Mouse (Mus musculus): ENCODE results near the gene Gramd1b.

Gramd1b gene

DNA sequence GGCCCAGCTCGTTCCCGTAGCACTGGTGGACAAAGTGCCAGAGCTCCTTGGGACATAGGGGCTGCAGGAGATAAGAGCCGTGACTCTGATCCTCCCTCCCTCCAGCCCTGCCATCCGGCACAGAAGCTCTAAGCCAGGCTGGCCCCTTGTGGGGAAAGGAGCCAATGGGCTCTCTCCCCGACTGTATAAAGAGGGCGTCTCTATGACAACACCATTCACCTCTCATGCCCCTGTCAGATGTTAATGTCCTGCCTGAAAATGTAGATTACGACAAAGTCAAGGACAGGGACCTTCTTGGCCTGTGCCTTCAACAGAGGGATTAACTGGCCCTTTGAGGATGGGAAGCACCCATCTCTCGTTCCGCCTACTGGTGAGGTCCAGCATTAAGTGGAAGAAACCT is 219.4 kb downstream of the Gramd1b start:
- no peak for DNase-seq (ENCODE audit: low spot score in 2 of 2)

DNA sequence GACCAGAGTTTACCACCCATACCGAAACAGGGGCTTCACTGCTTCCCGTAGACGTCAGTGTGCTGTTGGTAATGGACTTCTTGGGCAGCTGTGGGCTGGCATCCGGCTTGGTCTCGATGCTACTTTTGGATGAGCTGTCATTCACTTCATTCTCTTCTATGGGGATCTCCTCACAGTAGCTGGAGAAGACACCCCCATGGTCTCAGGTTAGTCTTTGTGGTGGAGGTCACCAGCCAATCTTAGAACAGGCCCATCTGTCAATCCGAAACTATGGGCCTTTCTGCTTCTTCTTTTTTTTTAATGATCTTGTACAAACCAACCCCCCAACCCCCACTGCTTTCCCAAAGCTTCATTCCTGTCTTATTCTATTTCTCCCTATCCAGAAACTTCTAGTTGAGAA is 221.3 kb downstream of the Gramd1b start:
- DNase-seq (ENCODE audit: low spot score in 2 of 2) = no peak

DNA sequence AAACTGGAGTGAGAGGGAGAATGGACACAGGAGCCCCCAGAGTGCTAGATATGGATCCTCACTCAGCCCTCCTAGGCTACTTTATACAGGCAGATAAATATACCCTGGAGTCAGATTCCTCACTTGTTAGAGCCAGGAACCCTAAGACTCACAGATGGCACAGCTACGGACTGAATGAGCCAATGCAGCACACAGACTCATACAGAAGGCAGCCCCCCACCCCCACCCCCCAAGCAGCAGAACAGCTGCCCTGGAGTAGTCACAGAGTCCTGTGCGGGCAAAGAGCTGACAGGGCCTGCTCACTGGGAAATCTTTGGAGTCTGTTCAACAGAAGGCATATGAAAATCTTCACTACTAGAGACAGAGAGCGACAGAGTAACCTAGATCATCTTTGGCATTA is 223.9 kb downstream of the Gramd1b start:
- DNase-seq (ENCODE audit: low spot score in 2 of 2) = no peak

DNA sequence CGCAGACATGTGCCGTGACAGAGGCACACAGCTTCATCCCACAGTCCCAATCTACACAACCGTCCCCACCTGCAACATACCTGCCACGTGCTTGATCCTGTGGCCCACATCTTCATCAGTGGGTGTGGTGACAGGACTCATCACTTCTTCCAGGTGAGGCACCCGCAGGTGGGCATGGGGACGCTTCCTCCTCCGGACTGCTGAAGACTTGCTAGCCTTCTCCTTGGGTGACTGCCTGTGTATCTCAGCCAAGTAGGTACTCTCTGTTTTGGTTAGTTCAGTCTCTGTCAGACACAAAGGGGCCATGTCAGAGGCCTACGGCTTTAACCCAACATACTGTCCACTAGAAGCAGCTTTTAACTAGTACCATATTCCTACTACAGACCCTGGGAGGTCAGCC is 226.9 kb downstream of the Gramd1b start:
- DNase-seq (ENCODE audit: low spot score in 2 of 2) = no peak

DNA sequence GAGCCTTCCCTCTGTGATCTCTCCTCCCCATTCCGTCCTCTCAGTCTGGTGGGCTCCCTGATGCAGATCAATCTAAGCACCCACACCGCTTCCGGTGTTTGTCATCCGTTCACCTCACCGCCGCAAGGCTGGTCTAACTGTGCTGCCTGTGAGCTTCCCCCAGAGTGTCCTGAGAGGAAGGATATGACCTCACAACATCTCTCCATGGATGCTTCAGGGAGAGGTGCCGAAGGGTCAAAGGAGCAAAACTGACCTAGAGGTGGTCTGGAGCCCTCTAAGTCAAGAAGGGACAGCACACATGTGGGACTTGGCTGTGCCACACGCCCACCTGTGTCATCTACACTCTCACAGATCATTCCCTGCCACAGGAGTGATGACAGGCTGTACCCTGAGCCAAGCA is 228.8 kb downstream of the Gramd1b start:
- DNase-seq (ENCODE audit: low spot score in 2 of 2) = no peak

DNA sequence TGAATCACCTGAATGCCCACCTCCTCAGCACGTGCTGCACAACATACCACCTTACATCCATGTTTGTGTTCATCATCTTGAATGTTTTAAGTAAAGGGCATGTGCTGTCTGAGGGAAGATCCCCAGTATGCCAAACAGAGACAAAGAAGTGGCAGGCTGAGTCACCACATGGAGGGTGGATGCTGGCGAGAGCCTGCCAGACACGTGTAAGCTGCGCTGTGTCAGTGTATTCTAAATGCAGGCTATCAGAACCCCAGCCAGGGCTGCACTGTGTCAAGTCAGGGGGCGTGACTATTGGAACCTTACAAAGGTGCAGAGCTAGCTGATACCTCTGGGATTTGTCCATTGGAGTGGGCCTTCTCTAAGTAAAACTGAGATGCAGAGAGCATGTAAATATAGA is 229.7 kb downstream of the Gramd1b start:
- DNase-seq (ENCODE audit: low spot score in 2 of 2) = no peak

DNA sequence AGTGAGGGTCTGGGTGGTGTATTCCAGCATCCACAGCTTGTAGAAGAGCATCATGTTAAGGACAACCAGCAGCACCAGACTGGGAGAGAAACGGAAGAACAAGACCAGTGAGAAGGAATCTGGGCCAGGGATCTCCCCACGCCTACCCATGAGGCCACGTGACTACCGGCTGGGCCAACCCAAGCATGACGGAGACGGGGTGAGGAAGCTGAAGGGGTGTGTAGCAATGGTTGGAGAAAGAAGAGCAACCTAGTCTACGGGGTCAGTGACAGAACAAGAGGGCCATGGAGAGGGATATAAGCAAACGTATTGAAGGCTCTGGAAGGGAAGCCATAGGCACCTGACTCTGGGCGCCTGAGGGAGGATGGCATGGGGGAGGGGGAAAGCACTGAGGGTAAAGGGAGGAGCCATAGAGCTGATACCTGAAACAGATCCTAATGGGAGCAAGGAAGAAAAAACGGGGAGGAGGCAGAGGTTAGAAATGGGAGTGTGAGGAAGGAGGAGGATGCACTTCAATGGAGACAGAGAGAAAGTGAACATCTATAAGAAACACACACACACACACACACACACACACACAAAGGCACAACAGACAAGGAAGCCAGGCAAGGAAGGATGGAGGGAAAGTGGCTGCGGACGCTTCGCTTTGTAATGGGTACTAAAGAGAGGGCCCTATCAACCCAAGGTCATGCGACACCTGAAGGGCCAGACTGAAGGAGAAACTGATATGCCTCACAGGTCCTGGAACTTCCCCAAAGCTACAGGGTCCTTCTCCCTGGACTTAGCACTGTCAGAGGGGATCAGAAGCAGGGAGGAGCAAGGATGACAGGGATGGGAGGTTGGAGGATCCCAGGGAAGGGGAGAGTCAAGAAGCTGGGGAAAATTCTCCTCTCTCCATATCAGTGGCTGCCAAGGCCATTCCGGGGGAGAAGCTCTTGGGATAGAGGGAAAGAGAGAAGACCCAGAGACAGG is 230.9 kb downstream of the Gramd1b start:
- no peak for DNase-seq (ENCODE audit: low spot score in 2 of 2)

DNA sequence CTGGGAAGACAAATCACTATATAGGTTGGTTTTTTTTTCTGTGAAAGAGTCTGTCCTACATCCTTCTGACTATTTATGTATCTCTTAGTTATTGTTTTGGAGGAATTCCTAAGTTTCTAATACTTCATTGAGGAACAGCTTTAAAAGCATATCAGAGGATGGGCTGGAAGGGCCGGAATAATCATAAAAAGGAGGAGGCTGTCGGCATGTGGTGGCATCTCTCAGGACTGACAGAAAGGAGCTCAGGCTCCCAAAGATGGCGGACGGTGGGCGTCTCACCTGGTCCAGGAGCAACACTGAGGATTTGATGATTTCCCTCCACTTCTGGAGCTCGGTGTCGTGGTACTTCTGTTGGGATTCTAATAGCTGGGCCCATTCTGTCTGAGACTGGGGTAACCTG is 231.9 kb downstream of the Gramd1b start:
- no peak for DNase-seq (ENCODE audit: low spot score in 2 of 2)

DNA sequence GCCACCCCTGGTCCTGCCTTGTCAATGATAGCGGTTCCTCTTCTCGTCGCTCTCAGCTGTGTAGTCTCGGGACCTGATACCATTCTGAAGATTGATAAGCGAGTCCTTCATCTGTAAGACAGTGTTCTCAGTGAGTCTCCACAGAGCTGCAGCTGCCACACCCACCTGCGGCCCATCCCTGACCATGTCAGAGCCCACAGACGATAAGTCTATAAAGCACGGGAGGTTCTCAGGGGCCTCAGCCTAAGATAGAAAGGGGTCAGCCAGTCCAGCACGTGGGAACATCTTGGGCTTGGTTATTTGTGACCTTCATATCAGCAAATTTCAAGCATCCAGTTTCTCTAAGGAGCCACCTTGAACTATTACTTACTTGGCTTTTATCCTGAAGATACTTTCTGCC is 233.2 kb downstream of the Gramd1b start:
- DNase-seq (ENCODE audit: low spot score in 2 of 2) = no peak

DNA sequence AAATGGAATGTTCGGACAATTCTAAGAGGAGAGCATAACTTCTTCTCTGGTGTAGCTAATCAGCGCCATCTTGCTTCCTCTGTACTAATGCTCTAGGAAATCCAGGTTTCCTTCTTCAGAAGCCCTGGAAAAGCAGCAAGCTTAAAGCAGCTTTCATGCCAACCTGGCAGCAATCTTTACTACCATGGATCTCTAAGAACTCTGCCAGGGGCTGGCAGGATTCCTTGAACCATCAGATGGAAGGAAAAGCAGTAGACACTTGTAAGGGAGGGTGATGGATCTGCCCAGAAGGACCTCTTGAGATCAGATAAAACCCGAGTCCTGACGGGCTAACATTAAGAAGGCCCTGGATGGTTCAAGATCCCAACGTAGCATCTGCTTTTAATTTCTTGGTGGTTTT is 234.9 kb downstream of the Gramd1b start:
- no peak for DNase-seq (ENCODE audit: low spot score in 2 of 2)

DNA sequence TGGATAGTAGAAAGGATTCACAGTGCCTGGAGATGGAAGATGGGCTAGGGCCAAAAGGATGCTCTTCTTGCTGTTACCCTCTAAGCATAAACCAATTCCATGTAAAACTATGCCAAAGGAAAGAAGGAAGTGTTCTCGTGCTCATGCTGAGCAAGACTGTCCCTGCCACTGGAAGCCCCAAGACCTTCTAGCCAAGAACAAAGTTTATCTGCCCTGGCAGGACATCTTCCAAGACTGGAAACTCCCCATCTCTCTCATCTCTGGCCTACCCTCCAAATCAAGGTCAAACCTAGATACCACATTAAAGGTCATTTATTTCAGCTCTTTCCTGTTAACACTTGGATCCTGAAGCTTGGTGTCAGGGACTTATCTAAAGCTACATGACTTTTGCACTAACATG is 236.3 kb downstream of the Gramd1b start:
- no peak for DNase-seq (ENCODE audit: low spot score in 2 of 2)

DNA sequence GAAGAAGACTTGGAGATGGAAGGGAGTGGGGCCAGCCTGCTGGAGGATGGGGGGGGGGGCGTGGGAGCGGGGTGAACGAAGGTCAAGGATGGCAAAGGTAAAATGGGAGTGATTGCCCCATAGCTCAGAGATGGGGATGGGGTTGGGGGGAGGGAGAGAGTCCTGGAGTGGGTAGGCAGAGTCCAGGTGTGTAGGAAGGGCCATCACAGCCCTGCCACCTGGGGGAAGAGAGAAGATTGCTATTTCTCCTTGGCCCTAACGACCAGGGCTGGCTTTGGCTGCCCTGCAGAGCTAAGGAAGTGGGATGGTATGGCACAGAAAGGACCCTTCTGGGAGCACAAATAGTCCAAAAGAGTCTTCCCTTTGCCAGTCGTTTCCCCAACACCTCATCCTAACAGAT is 237.0 kb downstream of the Gramd1b start:
- no peak for DNase-seq (ENCODE audit: low spot score in 2 of 2)

DNA sequence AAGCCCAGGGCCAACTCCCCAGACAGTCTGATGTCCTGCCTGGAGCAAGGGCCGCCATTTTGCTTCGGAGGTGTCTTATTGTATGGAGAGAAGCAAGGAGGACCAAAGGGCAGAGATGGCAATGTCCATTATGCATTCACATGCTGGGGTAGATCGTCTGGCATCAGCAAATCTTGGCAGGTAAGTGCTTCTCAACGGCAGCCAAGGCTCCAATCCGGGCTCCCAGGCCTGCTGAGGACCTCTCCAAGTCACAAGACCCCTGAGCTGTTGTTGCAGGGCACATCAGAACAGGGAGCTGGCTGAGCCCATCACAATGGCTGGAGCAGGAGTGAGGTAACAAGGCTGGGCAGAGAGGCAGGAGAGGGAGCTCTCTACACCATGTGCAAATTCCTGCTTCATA is 237.4 kb downstream of the Gramd1b start:
- DNase-seq (ENCODE audit: low spot score in 2 of 2) = no peak

DNA sequence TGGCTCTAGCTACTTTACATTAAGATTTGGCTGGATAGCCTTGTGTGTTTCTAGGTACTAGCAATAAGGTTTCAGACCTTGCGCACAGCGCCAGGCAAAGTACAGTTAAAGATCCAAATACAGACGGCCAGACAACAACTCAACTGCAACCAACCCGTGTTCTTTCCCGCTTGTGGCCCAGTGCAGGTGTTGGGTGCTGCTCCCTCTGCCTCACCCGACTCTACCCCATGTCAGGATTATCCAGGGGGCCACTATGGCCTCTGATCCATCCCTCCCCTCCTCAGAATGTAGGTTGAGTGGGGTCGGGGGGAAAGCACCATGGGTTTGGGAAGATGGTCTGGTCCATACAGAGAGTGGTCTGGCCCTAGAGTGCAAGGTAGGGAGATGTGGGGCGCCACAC is 237.9 kb downstream of the Gramd1b start:
- no peak for DNase-seq (ENCODE audit: low spot score in 2 of 2)

DNA sequence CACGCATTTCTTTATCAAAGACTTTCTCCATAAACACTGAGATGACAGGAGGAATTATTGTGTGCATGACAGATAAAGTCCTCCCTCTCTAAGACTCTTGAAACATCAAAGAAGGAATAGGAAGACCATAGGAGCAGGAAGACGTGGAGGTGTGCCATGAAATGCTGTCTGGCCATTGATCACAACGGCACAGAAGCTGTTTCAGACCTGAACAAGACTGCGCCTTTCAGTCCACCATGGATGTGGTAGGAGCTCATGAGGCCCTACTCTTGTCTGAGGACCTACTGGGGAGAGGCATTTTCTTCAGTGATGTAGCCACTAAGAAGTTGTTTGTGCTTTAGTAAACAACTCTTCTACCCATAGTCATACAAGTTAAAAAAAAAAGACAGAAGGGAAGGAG is 238.7 kb downstream of the Gramd1b start:
- no peak for DNase-seq (ENCODE audit: low spot score in 2 of 2)

DNA sequence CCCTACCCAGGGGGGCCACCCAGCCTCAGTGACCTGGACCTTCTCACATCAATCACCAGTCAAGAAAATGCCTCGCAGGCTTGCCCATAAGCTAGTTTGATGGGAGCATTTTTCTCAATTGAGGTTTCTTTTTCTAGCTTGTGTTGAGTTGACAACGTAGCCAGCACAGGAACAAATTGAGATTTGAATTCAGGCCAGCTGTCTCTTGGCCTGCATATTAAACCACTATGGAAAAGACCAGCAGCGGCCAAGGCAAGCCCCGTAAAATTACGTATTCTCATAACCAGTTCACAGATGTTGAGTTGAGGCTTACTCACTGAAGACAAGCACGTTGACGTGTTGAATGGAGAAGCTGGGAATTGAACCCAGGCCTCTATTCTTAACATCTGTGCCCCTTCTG is 248.2 kb downstream of the Gramd1b start:
- DNase-seq (ENCODE audit: low spot score in 2 of 2) = no peak

DNA sequence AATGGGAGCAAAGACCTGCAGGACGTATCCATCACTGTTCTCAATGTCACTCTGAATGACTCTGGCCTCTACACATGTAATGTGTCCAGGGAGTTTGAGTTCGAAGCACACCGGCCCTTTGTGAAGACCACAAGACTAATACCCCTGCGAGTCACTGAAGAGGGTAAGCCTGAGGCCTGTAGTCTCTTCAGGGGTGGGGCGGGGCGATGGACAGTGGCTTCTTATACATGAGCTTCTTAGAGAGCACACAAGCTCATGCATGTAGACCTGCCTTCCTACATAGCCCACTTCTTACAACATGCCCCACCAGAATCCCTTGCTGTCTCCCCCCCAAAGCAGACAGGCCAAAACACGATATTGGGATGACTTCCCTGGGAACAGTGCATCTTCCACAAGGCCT is 251.7 kb downstream of the Gramd1b start:
- no peak for DNase-seq (ENCODE audit: low spot score in 2 of 2)

DNA sequence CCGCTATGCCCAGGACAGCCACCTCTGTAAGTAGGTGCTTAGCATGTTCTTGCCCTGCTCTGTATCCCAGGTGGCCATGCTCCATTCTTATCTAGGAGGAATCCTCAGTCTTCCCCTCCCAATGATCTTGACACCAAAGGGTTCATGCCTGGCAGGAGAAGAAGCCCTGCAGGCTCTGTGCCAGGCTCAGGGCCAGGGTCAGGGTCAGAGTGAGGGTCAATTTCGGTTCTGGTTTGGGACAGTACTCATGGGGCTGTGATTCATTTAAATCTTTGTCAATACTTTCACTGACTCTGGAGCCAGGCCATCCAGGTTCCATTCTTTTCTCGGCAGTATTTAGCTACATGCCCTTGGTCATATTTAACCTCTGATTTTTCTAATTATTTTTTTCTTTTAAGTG is 253.5 kb downstream of the Gramd1b start:
- no peak for DNase-seq (ENCODE audit: low spot score in 2 of 2)

DNA sequence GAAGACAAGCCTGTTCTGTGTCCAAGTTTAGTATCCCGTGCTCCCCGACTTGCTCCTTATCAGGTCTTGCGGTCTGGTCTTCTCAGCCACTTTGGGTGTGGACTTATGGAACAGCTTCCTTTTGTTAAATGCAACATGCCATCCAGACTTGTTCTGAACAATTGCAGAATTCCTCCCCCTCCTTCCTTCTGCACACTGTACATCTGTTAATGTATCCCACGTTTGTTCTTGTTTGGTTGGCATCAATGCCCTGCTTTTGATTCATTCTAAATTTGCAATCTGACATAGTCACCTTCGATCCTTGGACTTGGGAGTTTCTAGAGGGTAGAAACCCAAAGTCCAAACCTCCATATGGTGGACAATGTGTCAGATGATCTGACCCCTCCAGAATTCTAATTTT is 255.3 kb downstream of the Gramd1b start:
- no peak for DNase-seq (ENCODE audit: low spot score in 2 of 2)

DNA sequence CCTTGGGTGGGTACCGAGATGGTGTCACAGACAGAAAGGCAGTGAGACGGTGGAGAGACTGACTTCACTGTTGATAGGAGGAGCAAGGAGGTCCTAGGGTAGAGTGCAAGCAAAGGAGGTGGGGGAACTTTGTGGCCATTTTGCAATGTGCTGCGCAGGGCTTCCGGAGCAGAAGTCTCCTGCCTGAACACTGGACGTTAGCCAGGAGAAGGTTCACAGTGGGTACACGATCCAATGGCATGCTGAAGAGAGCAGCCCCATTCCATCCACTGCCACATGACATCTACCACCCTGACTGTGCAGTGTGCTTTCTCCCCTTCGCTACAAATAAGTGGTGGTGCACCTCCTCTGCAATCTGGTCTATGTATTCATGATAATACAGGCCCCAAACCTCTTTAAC is 258.4 kb downstream of the Gramd1b start:
- no peak for DNase-seq (ENCODE audit: low spot score in 2 of 2)

DNA sequence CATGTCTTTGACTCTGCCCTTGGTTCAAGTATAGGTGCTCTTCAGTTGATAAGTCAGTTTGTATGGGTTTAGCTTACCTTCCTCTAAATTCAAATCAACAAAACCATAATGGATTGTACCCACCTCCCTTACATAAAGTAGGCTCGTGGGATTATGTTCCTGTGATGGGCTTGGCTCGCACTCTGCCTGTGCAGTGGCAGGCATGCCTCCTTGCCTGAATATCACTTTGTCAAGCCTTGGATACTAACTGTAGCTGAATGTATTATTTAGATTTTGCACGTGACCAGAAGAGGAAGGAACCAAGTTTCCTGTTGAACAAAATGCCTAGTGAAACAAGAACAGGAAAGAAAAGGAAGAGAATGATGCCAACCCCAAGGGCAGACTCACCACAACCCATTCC is 260.1 kb downstream of the Gramd1b start:
- DNase-seq (ENCODE audit: low spot score in 2 of 2) = no peak

DNA sequence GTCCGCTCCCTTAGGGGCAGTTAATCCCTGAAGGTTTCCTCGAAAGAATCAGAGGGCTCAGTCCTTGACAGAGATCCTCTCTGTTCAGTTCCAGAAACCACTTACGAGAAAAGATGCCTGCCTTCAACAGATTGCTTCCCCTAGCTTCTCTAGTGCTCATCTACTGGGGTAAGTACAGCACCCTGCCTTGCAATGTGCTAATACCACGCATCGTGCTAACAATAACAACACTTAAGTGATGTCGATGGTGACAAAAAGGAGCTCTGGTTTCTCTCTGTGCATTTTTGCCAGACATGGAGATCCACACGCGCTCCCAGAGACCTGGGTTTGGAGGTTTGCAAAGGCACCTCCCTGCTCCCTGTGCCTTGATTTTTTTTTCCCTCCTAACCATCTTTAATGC is 261.3 kb downstream of the Gramd1b start:
- DNase-seq (ENCODE audit: low spot score in 2 of 2) = no peak

DNA sequence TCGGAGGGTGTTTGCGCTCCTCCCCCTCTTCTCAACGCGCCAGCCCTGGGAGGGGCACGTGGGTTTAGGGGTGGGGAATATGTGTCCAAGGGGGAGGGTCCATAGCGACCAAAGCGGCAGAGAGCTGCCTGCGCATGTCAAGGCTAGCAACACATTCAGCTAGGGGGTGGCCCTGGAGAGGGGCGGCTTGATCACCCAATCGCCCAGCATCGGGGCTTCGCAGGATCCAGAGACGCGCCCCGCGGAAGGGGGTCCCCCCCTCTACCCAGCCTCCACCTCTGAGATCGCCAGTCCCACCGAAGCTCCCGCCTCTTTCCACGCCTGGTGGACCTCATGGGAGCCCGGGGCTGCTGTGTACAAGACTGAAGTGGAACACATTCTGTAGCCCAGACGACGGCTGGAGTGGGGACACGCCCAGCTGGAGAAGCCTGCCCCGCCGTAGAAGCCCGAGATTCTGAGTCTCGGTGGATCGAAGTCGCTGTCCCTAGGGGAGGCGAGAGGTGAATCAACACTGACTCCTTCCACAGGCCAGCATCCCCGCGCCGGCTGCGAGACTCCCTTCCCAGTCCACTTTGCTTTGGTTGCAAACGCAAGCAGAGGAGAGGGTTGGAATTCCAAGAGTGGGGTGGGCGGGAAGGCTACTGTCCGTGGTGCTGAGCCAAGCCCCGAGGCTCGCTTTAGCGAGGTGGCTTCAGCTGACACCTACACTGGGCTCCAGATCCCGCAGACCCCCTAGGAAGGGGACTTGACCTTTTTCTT is 261.9 kb downstream of the Gramd1b start, which contains the start of gene Scn3b:
Gene Scn3b (plus strand): TSS at position 115 of the 759 bp plus-strand sequence.
- peak; percentile 17 to 27 for DNase-seq (ENCODE audit: low spot score in 2 of 2)
